Mouse (Mus musculus) kidney, postnatal 0 days (tissue): Measurements from ENCODE around the gene Lypd4. TPM values are rescaled to one million over a fixed set of nuclear protein-coding genes. Genes with fewer than 3 reads are reported as not detected.

Source experiments
- ATAC-seq: fragments of 200-750 bp; cut with Nextera tagmentation; replicated peaks from 2 replicates; pipeline ENCODE4 v1.8.0; 2017; ENCODE audit warnings: low read depth, moderate number of reproducible peaks, moderate TSS enrichment, moderate library complexity; ENCODE audit not compliant: low FRiP score
- DNase-seq: peaks from one replicate; pipeline ENCODE4 v3.0.0-alpha.2; 2016; ENCODE audit warnings: low spot score
- H3K27ac ChIP-seq: fragments of 300-500 bp; sonication (generic); 2 replicates; pipeline ENCODE4 v1.5.1; 2014; ENCODE audit warnings: mild to moderate bottlenecking
- H3K27me3 ChIP-seq: fragments of 300-500 bp; sonication (generic); 2 replicates; pipeline ENCODE4 v1.6.1; 2014; ENCODE audit warnings: low read length, mixed read lengths; ENCODE audit not compliant: insufficient read depth
- H3K36me3 ChIP-seq: fragments of 300-500 bp; sonication (generic); 2 replicates; pipeline ENCODE4 v1.6.1; 2014; ENCODE audit warnings: low read length, mixed read lengths; ENCODE audit not compliant: insufficient read depth
- H3K4me1 ChIP-seq: fragments of 300-500 bp; sonication (generic); replicated peaks from 2 replicates; pipeline ENCODE4 v1.6.1; 2014; ENCODE audit warnings: antibody characterized with exemption, low read length, mixed read lengths; ENCODE audit not compliant: insufficient read depth
- H3K4me2 ChIP-seq: fragments of 300-500 bp; sonication (generic); 2 replicates; pipeline ENCODE4 v1.6.1; 2014; ENCODE audit warnings: mild to moderate bottlenecking, low read length, moderate library complexity, mixed read lengths
- H3K4me3 ChIP-seq: fragments of 300-500 bp; sonication (generic); replicated peaks from 2 replicates; pipeline ENCODE4 v1.5.1; 2014; ENCODE audit warnings: low read depth, low read length
- H3K9ac ChIP-seq: fragments of 300-500 bp; sonication (generic); 2 replicates; pipeline ENCODE4 v1.6.1; 2014; ENCODE audit warnings: low read depth, low read length
- H3K9me3 ChIP-seq: fragments of 300-500 bp; sonication (generic); replicated peaks from 2 replicates; pipeline ENCODE4 v1.6.1; 2016; ENCODE audit warnings: low read length, inconsistent platforms, mixed read lengths
- CTCF ChIP-seq: IDR thresholded peaks from 2 replicates; pipeline ENCODE4 v1.5.1; 2016; ENCODE audit warnings: antibody characterized with exemption, low read depth, mild to moderate bottlenecking, moderate library complexity
- WGBS: fragments of 180-500 bp; shearing (Covaris S2); extraction: QIAGEN DNeasy Blood & Tissue Kit; methylation state at CpG from one replicate; pipeline ENCODE4 v1.1.7; 2014; 5-methylcytosine and 5-hydroxymethylcytosine counted together
- polyA plus RNA-seq: library from polyadenylated mRNA; unstranded; fragments of >200 nt; fragmentation: Nextera tagmentation; extraction: Ambion mirVana; gene quantifications from 2 replicates; pipeline ENCODE4 v1.2.1, GENCODE M21; 2015

The Lypd4 gene
- polyA plus RNA-seq: not detected in 2 replicates

DNA sequence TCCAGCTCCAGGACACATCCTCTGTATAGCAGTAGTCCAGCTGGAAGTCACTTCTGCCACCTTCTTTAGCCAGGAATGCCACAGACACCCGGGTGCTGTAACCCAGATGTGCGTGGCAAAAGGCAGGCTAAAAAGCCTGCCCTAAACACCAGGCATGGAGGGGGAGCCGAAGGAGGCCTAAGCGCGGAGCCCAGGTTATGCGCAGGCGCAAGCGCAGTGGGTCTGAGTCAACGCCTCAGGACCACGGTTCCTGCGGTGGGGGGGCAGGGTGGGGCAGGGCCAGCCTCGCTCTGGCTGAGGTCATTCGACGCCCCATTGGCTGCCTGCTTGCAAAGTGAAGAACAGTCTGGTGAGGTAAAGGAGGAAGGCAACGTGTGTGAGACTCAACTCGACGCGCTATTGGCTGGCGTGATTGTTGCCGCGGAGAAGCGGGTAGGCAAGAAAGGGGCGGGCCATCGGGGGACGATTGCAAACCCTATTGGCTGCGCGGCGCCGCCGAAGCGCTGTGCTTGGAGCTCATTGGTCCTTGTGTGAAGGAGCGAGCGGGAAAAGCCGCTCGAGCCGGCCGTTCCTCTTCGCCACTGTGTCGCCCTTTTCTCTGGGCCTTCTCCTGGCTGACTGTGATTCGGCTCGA, at the start of gene Lypd4, which contains the start of gene Dmrtc2:
Lypd4 (minus strand) TSS at position 410 of the 634 bp plus-strand sequence.
Dmrtc2 (plus strand) TSS at position 526 of the 634 bp plus-strand sequence.
- 56% methylated on average over 38 of the region's 41 CpGs for WGBS
- no peaks in the 10 kb centered on the region for H3K36me3 ChIP-seq

DNA sequence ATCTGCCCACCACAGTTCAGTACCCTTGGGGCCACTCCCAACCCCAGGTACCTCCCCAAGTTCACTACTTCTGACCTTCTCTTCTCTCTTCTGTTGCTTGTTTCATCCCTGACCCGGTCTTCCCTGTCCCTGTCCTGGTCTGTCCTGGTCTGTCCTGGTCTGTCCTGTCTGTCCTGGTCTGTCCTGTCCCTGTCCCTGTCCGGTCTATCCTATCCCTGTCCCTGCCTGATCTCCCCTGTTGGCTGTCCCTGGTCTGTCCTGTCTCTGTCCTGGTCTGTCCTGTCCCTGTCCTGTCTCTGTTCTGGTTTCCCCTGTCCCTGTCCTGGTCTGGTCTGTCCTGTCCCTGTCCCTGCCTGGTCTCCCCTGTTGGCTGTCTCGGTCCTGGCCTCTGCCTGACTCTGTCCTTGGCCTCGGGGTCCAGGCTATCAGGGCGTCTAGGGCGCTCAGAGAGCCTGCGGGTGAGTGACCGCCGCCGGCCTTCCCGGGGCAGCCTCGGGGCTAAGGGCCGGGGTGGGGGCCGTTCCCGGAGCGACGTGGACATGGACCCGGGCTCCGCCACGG, 49.1 kb upstream of the Lypd4 start:
- DNase-seq: no peak
- 86% methylated on average over 20 of the region's 20 CpGs for WGBS
- ATAC-seq: 0 out of 2 replicates have a peak, but pooled peaks have one; percentile 17
- H3K4me2 ChIP-seq: no peak overlapping the region
- TF ChIP-seq CTCF: no peak
- H3K27ac ChIP-seq: no peak overlapping the region
- H3K4me1 ChIP-seq: no peaks in the 10 kb centered on the region
- peaks cover 63% of the 10 kb centered on the region for H3K36me3 ChIP-seq
- no peak overlapping the region for H3K9ac ChIP-seq
- H3K9me3 ChIP-seq: no peaks in the 10 kb centered on the region
- no peak overlapping the region for H3K4me3 ChIP-seq
- H3K27me3 ChIP-seq: no peaks in the 10 kb centered on the region

More for the DNA sequence above, at the start of gene Lypd4, which contains the start of gene Dmrtc2:
- no peak for TF ChIP-seq CTCF
- no peak for DNase-seq
- Histone ChIP-seq H3K27me3 (no peaks in the 10 kb centered on the region), H3K9me3 (no peaks in the 10 kb centered on the region), H3K4me1 (no peaks in the 10 kb centered on the region), H3K4me3 (no peak within 1 kb of the TSS), H3K4me2 (no peak within 1 kb of the TSS), H3K9ac (no peak within 1 kb of the TSS), H3K27ac (no peak within 1 kb of the TSS)
- no peak for ATAC-seq

DNA sequence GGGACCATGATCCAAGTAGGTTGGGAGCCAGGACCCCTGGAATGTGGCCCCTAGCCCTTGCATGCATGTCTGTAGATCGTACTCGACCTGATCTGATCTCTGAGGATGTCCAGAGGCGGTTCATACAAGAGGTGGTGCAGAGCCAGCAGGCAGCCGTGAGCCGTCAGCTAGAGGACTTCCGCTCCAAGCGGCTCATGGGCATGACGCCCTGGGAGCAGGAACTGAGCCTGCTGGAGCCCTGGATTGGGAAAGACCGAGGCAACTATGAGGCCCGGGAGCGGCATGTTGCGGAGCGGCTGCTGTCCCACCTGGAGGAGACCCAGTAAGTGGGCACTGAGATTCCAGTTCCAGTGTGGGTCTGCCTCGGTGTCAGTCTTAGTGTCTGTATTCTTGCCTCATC, 42.7 kb upstream of the Lypd4 start:
- ATAC-seq (no peak), DNase-seq (no peak)
- TF ChIP-seq CTCF: no peak
- Histone ChIP-seq H3K9ac (no peak overlapping the region), H3K4me1 (no peaks in the 10 kb centered on the region), H3K4me2 (no peak overlapping the region), H3K9me3 (no peaks in the 10 kb centered on the region), H3K4me3 (no peak overlapping the region), H3K36me3 (peaks cover 33% of the 10 kb centered on the region), H3K27me3 (no peaks in the 10 kb centered on the region), H3K27ac (no peak overlapping the region)
- 93% methylated on average over 14 of the region's 14 CpGs for WGBS

DNA sequence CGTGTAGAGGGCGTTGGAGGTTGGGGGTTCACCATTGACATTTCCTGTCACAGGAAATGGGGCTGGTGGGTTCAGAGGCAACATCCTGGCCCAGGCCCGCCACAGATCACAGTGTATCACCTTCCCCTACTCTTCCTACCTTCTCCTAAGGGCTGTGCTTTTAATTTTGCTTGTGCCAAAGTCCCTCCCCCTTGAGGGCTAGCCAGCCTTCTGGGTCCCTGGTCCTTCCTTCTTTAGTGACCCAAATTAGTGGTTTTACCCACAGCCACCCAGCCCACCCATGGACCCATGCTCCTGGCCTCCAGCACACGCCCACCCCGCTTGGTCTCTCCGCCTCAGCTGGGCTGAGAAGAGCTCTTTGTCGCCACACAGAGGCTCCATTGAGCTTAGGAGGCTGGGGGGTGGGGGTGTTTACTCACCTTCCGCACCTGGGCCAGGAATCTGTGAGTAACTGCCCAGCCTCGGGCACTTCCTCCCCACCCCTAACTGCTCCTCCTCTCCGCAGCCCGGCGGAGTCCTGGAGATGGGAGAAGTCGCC, 37.5 kb upstream of the Lypd4 start:
- H3K36me3 ChIP-seq: peaks cover 13% of the 10 kb centered on the region
- WGBS: 34% methylated on average over 13 of the region's 13 CpGs
- 0 out of 2 replicates have a peak overlapping the region, but pooled peaks have one; percentile 8 for H3K9ac ChIP-seq
- peak overlapping the region; percentile 15; the same call in 1 of the 2 replicates for H3K4me2 ChIP-seq
- TF ChIP-seq CTCF: peak; percentile 25; the same call in 1 of the 2 replicates
- no peak for ATAC-seq
- DNase-seq: no peak
- H3K27me3 ChIP-seq: no peaks in the 10 kb centered on the region
- no peaks in the 10 kb centered on the region for H3K9me3 ChIP-seq
- H3K4me3 ChIP-seq: no peak overlapping the region
- peaks cover 11% of the 10 kb centered on the region; the same call in 1 of the 2 replicates for H3K4me1 ChIP-seq
- H3K27ac ChIP-seq: no peak overlapping the region

DNA sequence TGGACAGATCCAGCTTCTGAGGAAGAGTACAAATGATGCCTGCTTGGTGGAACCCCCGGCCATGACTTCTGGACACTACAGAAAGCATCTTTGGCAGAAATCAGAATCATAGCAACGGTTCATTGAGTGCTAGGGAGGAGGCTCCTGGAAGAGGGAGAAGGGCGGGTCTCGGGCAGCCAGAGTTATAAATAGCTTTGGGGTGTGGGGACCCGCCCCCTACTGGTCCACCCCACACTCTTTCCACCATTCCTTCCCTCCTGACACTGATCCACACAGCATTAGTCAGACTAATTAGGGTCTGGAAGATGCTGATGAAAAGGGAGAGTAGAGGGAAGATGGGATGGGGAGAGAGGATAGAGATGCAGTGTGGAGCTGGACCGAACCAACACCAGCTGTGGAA, 36.8 kb upstream of the Lypd4 start:
- no peak for ATAC-seq
- TF ChIP-seq CTCF: no peak
- no peak overlapping the region for H3K27ac ChIP-seq
- 18% methylated on average over 6 of the region's 6 CpGs for WGBS
- H3K9ac ChIP-seq: no peak overlapping the region
- no peaks in the 10 kb centered on the region for H3K9me3 ChIP-seq
- no peak overlapping the region for H3K4me3 ChIP-seq
- H3K4me2 ChIP-seq: peak overlapping the region; percentile 15; the same call in 1 of the 2 replicates
- H3K27me3 ChIP-seq: no peaks in the 10 kb centered on the region
- DNase-seq: no peak
- H3K36me3 ChIP-seq: peaks cover 9% of the 10 kb centered on the region
- peaks cover 11% of the 10 kb centered on the region; the same call in 1 of the 2 replicates for H3K4me1 ChIP-seq

DNA sequence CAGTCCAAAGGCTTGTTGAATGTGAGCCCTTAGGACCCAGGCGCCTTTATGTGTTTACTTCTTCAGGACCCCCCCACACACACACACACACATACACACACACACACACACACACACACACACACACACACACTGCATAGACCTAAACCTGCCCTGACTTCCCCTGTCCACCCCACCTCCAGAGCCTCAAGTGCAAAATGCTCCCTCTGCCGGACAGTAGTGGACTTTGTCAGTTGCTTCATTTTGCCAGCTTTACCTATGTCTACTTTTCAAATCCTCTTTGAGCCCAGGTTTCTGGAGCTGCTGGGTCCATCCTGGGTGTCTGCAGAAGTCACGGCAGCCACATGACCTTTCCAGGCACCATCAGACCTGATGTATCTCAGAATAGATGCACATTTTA, 35.2 kb upstream of the Lypd4 start:
- peak overlapping the region; percentile 80; the same call in 1 of the 2 replicates for H3K27ac ChIP-seq
- H3K36me3 ChIP-seq: peaks cover 6% of the 10 kb centered on the region
- H3K4me1 ChIP-seq: peaks cover 11% of the 10 kb centered on the region; the same call in 1 of the 2 replicates
- no peaks in the 10 kb centered on the region for H3K27me3 ChIP-seq
- 19% methylated on average over 3 of the region's 3 CpGs for WGBS
- H3K4me2 ChIP-seq: peak overlapping the region; percentile 74
- ATAC-seq: peak; percentile 23; the same call in 1 of the 2 replicates
- no peaks in the 10 kb centered on the region for H3K9me3 ChIP-seq
- H3K4me3 ChIP-seq: peak overlapping the region; percentile 77
- DNase-seq: peak; percentile 90
- peak; percentile 83 for TF ChIP-seq CTCF
- H3K9ac ChIP-seq: peak overlapping the region; percentile 59; the same call in 1 of the 2 replicates
